ENCODE assay signal across 21 mouse cellular contexts in genomic region chr11:47508047-47508446, GRCm38 (mm10).
DNase-seq lines count a peak whose midpoint lies in the region; ATAC-seq and TF ChIP-seq lines count a peak whose summit lies in the region.
"Had no signal": no experiment of that assay in that cellular context is flagged by ENCODE, and none has a peak within 500 bp of the region (broad histone marks: within the 10 kb centered on the region; RNA-seq: fewer than 3 reads in every experiment).

No protein-coding gene starts in this region.

- no peak overlapping the region for H3K9ac ChIP-seq in embryonic facial prominence, embryonic 14.5 days (ENCODE audit: low read depth, low read length)
- no peak overlapping the region for H3K9ac ChIP-seq in limb, embryonic 14.5 days (ENCODE audit: low read depth, low read length, severe bottlenecking)
- H3K9ac ChIP-seq: hindbrain, embryonic 14.5 days; intestine, embryonic 15.5 days; kidney, embryonic 15.5 days; limb, embryonic 13.5 days; liver, embryonic 15.5 days; neural tube, embryonic 13.5 days had no signal

- no peak overlapping the region for H3K4me3 ChIP-seq in embryonic facial prominence, embryonic 14.5 days (ENCODE audit: low read depth, low read length)
- no peak overlapping the region for H3K4me3 ChIP-seq in embryonic facial prominence, embryonic 10.5 days
- no peak overlapping the region for H3K4me3 ChIP-seq in limb, embryonic 14.5 days (replicated peaks; ENCODE audit: low read length)
- no peak overlapping the region for H3K4me3 ChIP-seq in limb, embryonic 10.5 days
- H3K4me3 ChIP-seq: heart, embryonic 10.5 days; intestine, embryonic 15.5 days; kidney, embryonic 15.5 days; limb, embryonic 13.5 days; liver, embryonic 15.5 days; megakaryocyte, embryonic 14.5 days; neural tube, embryonic 13.5 days had no signal

- H3K9me3 ChIP-seq in embryonic facial prominence, embryonic 14.5 days (ENCODE audit: control insufficient read depth, low read length) = no peaks in the 10 kb centered on the region
- H3K9me3 ChIP-seq in embryonic facial prominence, embryonic 10.5 days = no peaks in the 10 kb centered on the region
- H3K9me3 ChIP-seq in limb, embryonic 14.5 days (ENCODE audit: control insufficient read depth, low read length) = no peaks in the 10 kb centered on the region
- H3K9me3 ChIP-seq in limb, embryonic 10.5 days (replicated peaks) = no peaks in the 10 kb centered on the region
- H3K9me3 ChIP-seq: heart, embryonic 10.5 days; intestine, embryonic 15.5 days; kidney, embryonic 15.5 days; limb, embryonic 13.5 days; liver, embryonic 15.5 days; megakaryocyte, embryonic 14.5 days; neural tube, embryonic 13.5 days had no signal

- no peak overlapping the region for H3K4me2 ChIP-seq in embryonic facial prominence, embryonic 14.5 days (ENCODE audit: low read depth, low read length)
- H3K4me2 ChIP-seq in limb, embryonic 14.5 days (replicated peaks; ENCODE audit: low read depth, low read length, severe bottlenecking) = no peak overlapping the region
- H3K4me2 ChIP-seq: hindbrain, embryonic 14.5 days; intestine, embryonic 15.5 days; kidney, embryonic 15.5 days; limb, embryonic 13.5 days; liver, embryonic 15.5 days; neural tube, embryonic 13.5 days had no signal

- H3K27me3 ChIP-seq in embryonic facial prominence, embryonic 14.5 days (replicated peaks; ENCODE audit: control insufficient read depth, insufficient read depth, low read length) = no peaks in the 10 kb centered on the region
- H3K27me3 ChIP-seq in embryonic facial prominence, embryonic 10.5 days (replicated peaks; ENCODE audit: low read depth, poor library complexity, severe bottlenecking) = no peaks in the 10 kb centered on the region
- H3K27me3 ChIP-seq in limb, embryonic 14.5 days (ENCODE audit: control insufficient read depth, insufficient read depth, low read length) = no peaks in the 10 kb centered on the region
- no peaks in the 10 kb centered on the region for H3K27me3 ChIP-seq in limb, embryonic 10.5 days (ENCODE audit: low read depth, poor library complexity, severe bottlenecking)
- H3K27me3 ChIP-seq: intestine, embryonic 15.5 days; kidney, embryonic 15.5 days; limb, embryonic 13.5 days; liver, embryonic 15.5 days; megakaryocyte, embryonic 14.5 days; neural tube, embryonic 13.5 days; Patski had no signal

- no peak overlapping the region for H3K27ac ChIP-seq in embryonic facial prominence, embryonic 14.5 days (replicated peaks; ENCODE audit: low read depth, low read length)
- H3K27ac ChIP-seq in embryonic facial prominence, embryonic 10.5 days (replicated peaks) = no peak overlapping the region
- H3K27ac ChIP-seq in limb, embryonic 14.5 days (replicated peaks; ENCODE audit: low read depth, low read length) = no peak overlapping the region
- H3K27ac ChIP-seq in limb, embryonic 10.5 days = no peak overlapping the region
- H3K27ac ChIP-seq: heart, embryonic 10.5 days; hindbrain, embryonic 14.5 days; intestine, embryonic 15.5 days; kidney, embryonic 15.5 days; limb, embryonic 13.5 days; liver, embryonic 15.5 days; neural tube, embryonic 13.5 days had no signal

- no peaks in the 10 kb centered on the region for H3K4me1 ChIP-seq in embryonic facial prominence, embryonic 14.5 days (ENCODE audit: control insufficient read depth, insufficient read depth, low read length)
- H3K4me1 ChIP-seq in embryonic facial prominence, embryonic 10.5 days = no peaks in the 10 kb centered on the region
- no peaks in the 10 kb centered on the region for H3K4me1 ChIP-seq in limb, embryonic 14.5 days (ENCODE audit: control insufficient read depth, insufficient read depth, low read length)
- no peaks in the 10 kb centered on the region for H3K4me1 ChIP-seq in limb, embryonic 10.5 days
- H3K4me1 ChIP-seq: heart, embryonic 10.5 days; intestine, embryonic 15.5 days; kidney, embryonic 15.5 days; limb, embryonic 13.5 days; liver, embryonic 15.5 days; megakaryocyte, embryonic 14.5 days; neural tube, embryonic 13.5 days had no signal

- WGBS in embryonic facial prominence, embryonic 14.5 days = 66% methylated on average over 6 of the region's 6 CpGs
- WGBS in embryonic facial prominence, embryonic 10.5 days = 86% methylated on average over 6 of the region's 6 CpGs
- 60% methylated on average over 6 of the region's 6 CpGs for WGBS in limb, embryonic 14.5 days
- WGBS in limb, embryonic 10.5 days = 87% methylated on average over 6 of the region's 6 CpGs

- H3K36me3 ChIP-seq in embryonic facial prominence, embryonic 14.5 days (ENCODE audit: control insufficient read depth, insufficient read depth, low read length) = no peaks in the 10 kb centered on the region
- no peaks in the 10 kb centered on the region for H3K36me3 ChIP-seq in embryonic facial prominence, embryonic 10.5 days (replicated peaks)
- H3K36me3 ChIP-seq in limb, embryonic 14.5 days (ENCODE audit: control insufficient read depth, insufficient read depth, low read length) = no peaks in the 10 kb centered on the region
- H3K36me3 ChIP-seq in limb, embryonic 10.5 days = no peaks in the 10 kb centered on the region
- H3K36me3 ChIP-seq: heart, embryonic 10.5 days; intestine, embryonic 15.5 days; kidney, embryonic 15.5 days; limb, embryonic 13.5 days; liver, embryonic 15.5 days; neural tube, embryonic 13.5 days had no signal

- no peak for ATAC-seq in embryonic facial prominence, embryonic 14.5 days (ENCODE audit: low read depth)
- peak; percentile 60; the same call in 1 of the 2 replicates for ATAC-seq in limb, embryonic 14.5 days (ENCODE audit: low FRiP score, low read depth)
- ATAC-seq: forebrain, embryonic 14.5 days; intestine, embryonic 15.5 days; Patski had no signal

- DNase-seq in embryonic facial prominence, embryonic 14.5 days (ENCODE audit: low spot score) = peak; percentile 48
- DNase-seq in embryonic facial prominence, embryonic 10.5 days (ENCODE audit: low spot score) = no peak
- DNase-seq in limb, embryonic 14.5 days (ENCODE audit: low spot score) = no peak
- DNase-seq in limb, embryonic 10.5 days (ENCODE audit: low spot score) = no peak
- peak; percentile 42 for DNase-seq in Muller cell, postnatal 12 days (ENCODE audit: inconsistent ontology term)
- DNase-seq in cerebellum, postnatal 25 days = peak; percentile 4 to 8
- no peak for DNase-seq in T-cell, adult 2 months (ENCODE audit: low spot score)
- DNase-seq: adrenal gland, postnatal 36 days; heart, postnatal 10 days; lung, postnatal 14 days; spleen, adult 18-20 months had no signal

- TF ChIP-seq POLR2A in limb, embryonic 14.5 days (IDR thresholded peaks at IDR 0.05; ENCODE audit: borderline replicate concordance, extremely low read depth, insufficient read depth, insufficient read length) = no peak

Comparison
In these comparisons a context has a peak if more than half of its experiments do, and no peak if none do; other contexts are left out.
1. DNase-seq: peak in embryonic facial prominence, embryonic 14.5 days (single experiment), Muller cell, postnatal 12 days (single experiment) and cerebellum, postnatal 25 days (2 of 2); none in embryonic facial prominence, embryonic 10.5 days (single experiment), limb, embryonic 14.5 days (single experiment), limb, embryonic 10.5 days (single experiment) and T-cell, adult 2 months (single experiment).